Comparison of ENCODE assay signal across 25 mouse cellular contexts in the genomic region with DNA sequence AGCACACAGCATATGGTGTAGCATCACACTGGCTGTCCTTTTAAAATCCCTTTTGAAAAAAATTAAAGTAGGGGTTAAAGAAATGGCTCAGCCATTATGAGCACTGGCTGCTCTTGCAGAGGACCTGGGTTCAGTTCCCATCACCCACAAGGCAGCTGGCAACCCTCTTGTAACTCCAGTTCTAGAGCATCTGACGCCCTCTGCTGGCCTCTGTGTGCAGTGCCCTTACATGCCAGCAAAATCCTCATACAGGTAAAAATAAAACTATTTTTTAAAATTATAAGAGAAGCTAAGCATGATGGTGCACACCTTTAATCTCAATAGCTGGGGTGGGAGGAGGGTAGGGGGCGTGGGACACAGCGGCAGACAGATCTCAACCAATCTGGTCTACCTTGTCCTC. TPM values are rescaled to one million over a fixed set of nuclear protein-coding genes. Genes with fewer than 3 reads are reported as not detected.
A peak's percentile ranks its signal among the peaks of the same experiment; 100 is the strongest.
DNase-seq lines count a peak whose midpoint lies in the region; ATAC-seq and TF ChIP-seq lines count a peak whose summit lies in the region.
"Had no signal": no experiment of that assay in that cellular context is flagged by ENCODE, and none has a peak within 500 bp of the region (broad histone marks: within the 10 kb centered on the region; RNA-seq: fewer than 3 reads in every experiment).

No protein-coding gene starts in this region.

- WGBS in intestine, postnatal 0 days, result 90% methylated on average over 3 of the region's 3 CpGs
- WGBS in intestine, embryonic 15.5 days, result 93% methylated on average over 3 of the region's 3 CpGs
- 90% methylated on average over 3 of the region's 3 CpGs for WGBS in liver, postnatal 0 days (ENCODE audit: insufficient replicate concordance)
- WGBS in liver, embryonic 11.5 days, result 85% methylated on average over 3 of the region's 3 CpGs

- no peak for TF ChIP-seq EP300 in liver, postnatal 0 days (IDR thresholded peaks at IDR 0.05; ENCODE audit: low read depth)
- no peak for TF ChIP-seq EP300 in ES-Bruce4 (IDR thresholded peaks at IDR 0.05; ENCODE audit: insufficient read depth, low read depth, low read length)

- no peak overlapping the region for H3K9ac ChIP-seq in intestine, postnatal 0 days (ENCODE audit: low read depth, low read length)
- no peak overlapping the region for H3K9ac ChIP-seq in intestine, embryonic 15.5 days
- H3K9ac ChIP-seq in liver, postnatal 0 days (replicated peaks), result no peak overlapping the region
- no peak overlapping the region for H3K9ac ChIP-seq in liver, embryonic 11.5 days (ENCODE audit: low read depth, low read length)
- no peak overlapping the region for H3K9ac ChIP-seq in ES-Bruce4 (ENCODE audit: low read depth, poor library complexity, severe bottlenecking)
- H3K9ac ChIP-seq: liver, embryonic 15.5 days; midbrain, embryonic 12.5 days had no signal

- no peaks in the 10 kb centered on the region for H3K27me3 ChIP-seq in intestine, postnatal 0 days (replicated peaks; ENCODE audit: control insufficient read depth, insufficient read depth, low read length)
- H3K27me3 ChIP-seq in intestine, embryonic 15.5 days (replicated peaks), result no peaks in the 10 kb centered on the region
- no peaks in the 10 kb centered on the region for H3K27me3 ChIP-seq in liver, postnatal 0 days (ENCODE audit: insufficient read depth, low read length)
- no peaks in the 10 kb centered on the region for H3K27me3 ChIP-seq in liver, embryonic 11.5 days (replicated peaks; ENCODE audit: control insufficient read depth, insufficient read depth, low read length)
- no peaks in the 10 kb centered on the region for H3K27me3 ChIP-seq in ES-Bruce4 (ENCODE audit: control insufficient read depth, insufficient read depth, low read length, poor library complexity, severe bottlenecking)
- H3K27me3 ChIP-seq: liver, embryonic 15.5 days had no signal

- peak; percentile 33; the same call in 1 of the 2 replicates for TF ChIP-seq CTCF in intestine, postnatal 0 days (IDR thresholded peaks at IDR 0.05; ENCODE audit: low read depth)
- TF ChIP-seq CTCF in liver, postnatal 0 days (IDR thresholded peaks at IDR 0.05; ENCODE audit: low read depth), result peak; percentile 36; the same call in 1 of the 2 replicates
- peak; percentile 35 for TF ChIP-seq CTCF in ES-Bruce4 (IDR thresholded peaks at IDR 0.05; ENCODE audit: low read depth, low read length)

- H3K36me3 ChIP-seq in intestine, postnatal 0 days (ENCODE audit: control insufficient read depth, insufficient read depth), result no peaks in the 10 kb centered on the region
- H3K36me3 ChIP-seq in intestine, embryonic 15.5 days, result no peaks in the 10 kb centered on the region
- H3K36me3 ChIP-seq in liver, postnatal 0 days (replicated peaks; ENCODE audit: insufficient read depth, low read length), result no peaks in the 10 kb centered on the region
- no peaks in the 10 kb centered on the region for H3K36me3 ChIP-seq in liver, embryonic 11.5 days (ENCODE audit: control insufficient read depth, insufficient read depth, low read length)
- H3K36me3 ChIP-seq in ES-Bruce4 (ENCODE audit: control insufficient read depth, insufficient read depth, low read length, poor library complexity, severe bottlenecking), result no peaks in the 10 kb centered on the region
- H3K36me3 ChIP-seq: heart, embryonic 10.5 days; midbrain, embryonic 12.5 days had no signal

- TF ChIP-seq POLR2A in ES-Bruce4 (IDR thresholded peaks at IDR 0.05; ENCODE audit: insufficient read depth, low read length), result no peak

- DNase-seq in liver, postnatal 0 days, result no peak
- no peak for DNase-seq in liver, embryonic 11.5 days (ENCODE audit: low spot score)
- DNase-seq in R1 (ENCODE audit: low read depth, low spot score), result peak; percentile 27
- no peak for DNase-seq in thymus, postnatal 14 days
- DNase-seq: adrenal gland, postnatal 36 days; cerebellum, adult 11 months; cerebellum, postnatal 10 days; kidney, adult 11 months; kidney, postnatal 14 days; layer of hippocampus, postnatal 36 days; lung, postnatal 10 days; right cerebral cortex, postnatal 14 days; thymus, postnatal 4 days had no signal

- no peak overlapping the region for H3K4me2 ChIP-seq in intestine, postnatal 0 days (replicated peaks; ENCODE audit: low read depth)
- no peak overlapping the region for H3K4me2 ChIP-seq in intestine, embryonic 15.5 days (replicated peaks)
- no peak overlapping the region for H3K4me2 ChIP-seq in liver, postnatal 0 days (ENCODE audit: low read depth, low read length)
- no peak overlapping the region for H3K4me2 ChIP-seq in liver, embryonic 11.5 days
- H3K4me2 ChIP-seq: liver, embryonic 15.5 days; midbrain, embryonic 12.5 days had no signal

- H3K4me3 ChIP-seq in intestine, postnatal 0 days (ENCODE audit: low read depth, low read length), result no peak overlapping the region
- H3K4me3 ChIP-seq in intestine, embryonic 15.5 days (replicated peaks), result no peak overlapping the region
- no peak overlapping the region for H3K4me3 ChIP-seq in liver, postnatal 0 days (ENCODE audit: low read depth, low read length)
- no peak overlapping the region for H3K4me3 ChIP-seq in liver, embryonic 11.5 days (ENCODE audit: low read depth, low read length)
- no peak overlapping the region for H3K4me3 ChIP-seq in ES-Bruce4 (ENCODE audit: low read depth, low read length)
- H3K4me3 ChIP-seq: heart, embryonic 10.5 days; liver, embryonic 15.5 days; midbrain, embryonic 12.5 days had no signal

- ATAC-seq in intestine, postnatal 0 days, result no peak
- no peak for ATAC-seq in intestine, embryonic 15.5 days
- no peak for ATAC-seq in liver, postnatal 0 days
- no peak for ATAC-seq in liver, embryonic 11.5 days (replicated peaks; ENCODE audit: low FRiP score)

- H3K27ac ChIP-seq in intestine, postnatal 0 days (ENCODE audit: low read depth, low read length), result no peak overlapping the region
- H3K27ac ChIP-seq in intestine, embryonic 15.5 days, result no peak overlapping the region
- H3K27ac ChIP-seq in liver, postnatal 0 days (ENCODE audit: low read depth), result no peak overlapping the region
- H3K27ac ChIP-seq in liver, embryonic 11.5 days (ENCODE audit: low read depth, low read length), result no peak overlapping the region
- H3K27ac ChIP-seq in ES-Bruce4 (ENCODE audit: insufficient read depth, low read length), result no peak overlapping the region
- H3K27ac ChIP-seq: heart, embryonic 10.5 days; liver, embryonic 15.5 days; midbrain, embryonic 12.5 days had no signal

- H3K9me3 ChIP-seq in intestine, postnatal 0 days (ENCODE audit: control insufficient read depth), result peaks cover 2% of the 10 kb centered on the region; the same call in 1 of the 2 replicates
- no peaks in the 10 kb centered on the region for H3K9me3 ChIP-seq in intestine, embryonic 15.5 days
- H3K9me3 ChIP-seq in liver, postnatal 0 days (ENCODE audit: low read length), result peaks cover 10% of the 10 kb centered on the region
- peaks cover 9% of the 10 kb centered on the region; the same call in 1 of the 2 replicates for H3K9me3 ChIP-seq in liver, embryonic 11.5 days (ENCODE audit: control insufficient read depth, low read length)
- H3K9me3 ChIP-seq in ES-Bruce4 (replicated peaks; ENCODE audit: control insufficient read depth, insufficient read depth, low read length, poor library complexity, severe bottlenecking), result 0 out of 2 replicates have a peak, but pooled peaks cover 2% of the 10 kb centered on the region
- H3K9me3 ChIP-seq: liver, embryonic 15.5 days had no signal

- no peaks in the 10 kb centered on the region for H3K4me1 ChIP-seq in intestine, postnatal 0 days (replicated peaks; ENCODE audit: control insufficient read depth, insufficient read depth, low read length)
- peaks cover under 1% of the 10 kb centered on the region; the same call in 1 of the 2 replicates for H3K4me1 ChIP-seq in intestine, embryonic 15.5 days (replicated peaks)
- H3K4me1 ChIP-seq in liver, postnatal 0 days (ENCODE audit: insufficient read depth), result peaks cover 1% of the 10 kb centered on the region
- H3K4me1 ChIP-seq in liver, embryonic 11.5 days (replicated peaks; ENCODE audit: control insufficient read depth, insufficient read depth, low read length), result no peaks in the 10 kb centered on the region
- no peaks in the 10 kb centered on the region for H3K4me1 ChIP-seq in ES-Bruce4 (ENCODE audit: control insufficient read depth, insufficient read depth, low read length)

RNA-seq across cellular contexts. Expression of gene Gm42791, which starts 42.0 kb away (rescaled TPM):
- not detected in 2 replicates for polyA plus RNA-seq in intestine, postnatal 0 days (2015; fragmentation: Nextera tagmentation; extraction: Ambion mirVana)
- polyA plus RNA-seq in intestine, embryonic 15.5 days (2015; fragmentation: Nextera tagmentation; extraction: Ambion mirVana), result 0.57 and 2.3 TPM in 2 replicates
- 0.42 TPM in 1 of 2 replicates, not detected in the other for polyA plus RNA-seq in liver, postnatal 0 days (2015; fragmentation: Nextera tagmentation; extraction: Ambion mirVana)
- polyA plus RNA-seq in liver, embryonic 11.5 days (2014; fragmentation: Nextera tagmentation; extraction: Ambion mirVana), result not detected in 2 replicates
- polyA plus RNA-seq in ES-Bruce4 (2011; ENCODE audit: insufficient read depth, insufficient read length, low read depth, missing spikeins), result 1.9 and 4.8 TPM in 2 replicates
- polyA plus RNA-seq: C2C12; cortical plate, adult 2 months; embryonic facial prominence, embryonic 11.5 days; forebrain, embryonic 11.5 days; gonadal fat pad, adult 2 months; heart, embryonic 16.5 days; liver, embryonic 15.5 days had no signal
